Mouse (Mus musculus) C2C12 (cell line): ENCODE results near the gene Twnk. TPM values are rescaled to one million over a fixed set of nuclear protein-coding genes. Genes with fewer than 3 reads are reported as not detected.

Source experiments
- H3K27me3 ChIP-seq: one replicate; pipeline ENCODE4 v1.6.1; 2011; ENCODE audit not compliant: control insufficient read depth, insufficient read depth, insufficient read length
- H3K36me3 ChIP-seq: one replicate; pipeline ENCODE4 v1.6.1; 2011; ENCODE audit not compliant: control insufficient read depth, insufficient read depth
- H3K4me3 ChIP-seq: one replicate; pipeline ENCODE4 v1.5.1; 2011; ENCODE audit warnings: mild to moderate bottlenecking, control low read depth; ENCODE audit not compliant: poor library complexity, insufficient read depth, severe bottlenecking
- H3K79me2 ChIP-seq: one replicate; pipeline ENCODE4 v1.6.1; 2011; ENCODE audit not compliant: control insufficient read depth, insufficient read depth
- H3K79me3 ChIP-seq: one replicate; pipeline ENCODE4 v1.6.1; 2011; ENCODE audit warnings: low read depth, control low read depth
- H3ac ChIP-seq: one replicate; pipeline ENCODE3; 2011; ENCODE audit warnings: low read depth; ENCODE audit not compliant: control insufficient read depth, insufficient read length
- CEBPB ChIP-seq: IDR thresholded peaks from one replicate; pipeline ENCODE4 v1.6.1; 2011; ENCODE audit warnings: low read depth, mild to moderate bottlenecking, control low read depth, moderate library complexity
- CTCF ChIP-seq: IDR thresholded peaks from one replicate; pipeline ENCODE4 v1.5.1; 2011; ENCODE audit not compliant: control insufficient read depth, insufficient read depth, insufficient read length
- FOSL1 ChIP-seq: IDR thresholded peaks from one replicate; pipeline ENCODE4 v1.8.0; 2011; ENCODE audit warnings: mild to moderate bottlenecking, low read length; ENCODE audit not compliant: poor library complexity, insufficient read depth, severe bottlenecking
- MAX ChIP-seq: IDR thresholded peaks from one replicate; pipeline ENCODE4 v1.6.1; 2011; ENCODE audit warnings: mild to moderate bottlenecking, control low read depth
- MYOD1 ChIP-seq: IDR thresholded peaks from one replicate; pipeline ENCODE4 v1.6.1; 2011; ENCODE audit warnings: low read depth; ENCODE audit not compliant: control insufficient read depth, insufficient read length
- MYOG ChIP-seq: IDR thresholded peaks from one replicate; pipeline ENCODE4 v1.6.1; 2011; ENCODE audit not compliant: control insufficient read depth, insufficient read length; ENCODE audit errors: extremely low read depth
- USF1 ChIP-seq: IDR thresholded peaks from one replicate; pipeline ENCODE4 v1.6.1; 2011; ENCODE audit warnings: low read depth, mild to moderate bottlenecking, control low read depth, moderate library complexity
- polyA plus RNA-seq: library from polyadenylated mRNA; unstranded; fragments of >200 nt; fragmentation: generic; extraction: Trizol; gene quantifications from one replicate; pipeline ENCODE4 v1.2.1, GENCODE M21; 2012; ENCODE audit warnings: missing spikeins

Gene Twnk
- polyA plus RNA-seq, 1 experiment: 12.1 TPM

DNA sequence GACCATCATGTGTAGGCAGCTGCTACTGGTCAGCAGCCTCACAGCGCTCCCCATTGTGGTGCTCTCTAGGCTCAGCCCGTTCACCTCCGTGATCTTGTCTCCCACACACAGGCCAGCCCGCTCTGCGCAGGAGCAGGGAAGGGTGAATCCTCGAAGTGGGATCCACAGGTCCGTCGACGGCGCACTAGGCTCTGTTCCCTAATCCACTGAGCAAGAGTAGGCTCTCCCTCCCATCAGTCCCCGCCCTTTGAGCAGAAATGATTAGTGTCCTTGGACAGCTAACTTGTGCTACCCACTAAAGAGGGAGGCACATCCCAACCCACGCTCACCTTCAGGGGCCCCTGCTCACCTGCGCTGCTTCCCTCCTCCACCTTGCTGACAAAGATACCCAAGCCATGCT is 34.8 kb downstream of the Twnk start:
- peaks cover 7% of the 10 kb centered on the region for H3K27me3 ChIP-seq

DNA sequence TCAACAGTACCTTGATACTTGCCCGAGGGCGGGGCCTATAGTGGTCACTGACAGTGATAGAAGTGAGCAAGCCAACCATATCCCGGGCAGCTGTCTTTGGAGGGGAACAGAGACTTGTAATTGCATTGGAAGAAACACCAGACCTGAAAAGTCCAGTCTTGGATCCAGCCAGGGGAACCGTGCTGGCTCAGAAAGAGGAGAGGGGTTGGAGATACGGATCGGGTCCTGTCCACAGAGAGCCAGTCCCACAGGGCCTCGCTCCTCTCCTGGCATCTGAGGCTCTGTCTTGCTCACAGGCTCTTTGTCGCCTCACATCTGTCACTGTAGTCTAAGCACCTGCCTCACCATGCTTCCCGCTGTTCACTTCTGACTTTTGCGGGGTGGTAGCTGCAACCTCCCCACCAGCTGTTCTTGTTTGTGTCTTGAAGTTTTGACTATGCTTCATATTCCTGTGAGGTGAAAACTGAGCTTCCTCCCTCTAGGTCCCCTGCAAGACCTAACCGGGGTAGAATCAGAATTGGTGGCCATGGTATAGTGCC is 39.0 kb downstream of the Twnk start:
- Histone ChIP-seq H3K36me3 (peaks cover 6% of the 10 kb centered on the region), H3K27me3 (peaks cover 7% of the 10 kb centered on the region), H3ac (no peak overlapping the region), H3K79me3 (peaks cover 8% of the 10 kb centered on the region), H3K79me2 (peaks cover 14% of the 10 kb centered on the region), H3K4me3 (no peak overlapping the region)
- TF ChIP-seq MYOD1: no peak
- TF ChIP-seq CEBPB: no peak
- TF ChIP-seq MYOG: no peak
- no peak for TF ChIP-seq MAX
- no peak for TF ChIP-seq CTCF
- TF ChIP-seq USF1: no peak
- no peak for TF ChIP-seq FOSL1

More for the DNA sequence above, 34.8 kb downstream of the Twnk start:
- H3K36me3 ChIP-seq: no peaks in the 10 kb centered on the region
- no peaks in the 10 kb centered on the region for H3K79me3 ChIP-seq
- H3K79me2 ChIP-seq: no peaks in the 10 kb centered on the region
- no peak overlapping the region for H3ac ChIP-seq
- H3K4me3 ChIP-seq: no peak overlapping the region
- TF ChIP-seq MAX (no peak), MYOD1 (no peak), FOSL1 (no peak), CTCF (no peak), CEBPB (no peak), MYOG (no peak), USF1 (no peak)

DNA sequence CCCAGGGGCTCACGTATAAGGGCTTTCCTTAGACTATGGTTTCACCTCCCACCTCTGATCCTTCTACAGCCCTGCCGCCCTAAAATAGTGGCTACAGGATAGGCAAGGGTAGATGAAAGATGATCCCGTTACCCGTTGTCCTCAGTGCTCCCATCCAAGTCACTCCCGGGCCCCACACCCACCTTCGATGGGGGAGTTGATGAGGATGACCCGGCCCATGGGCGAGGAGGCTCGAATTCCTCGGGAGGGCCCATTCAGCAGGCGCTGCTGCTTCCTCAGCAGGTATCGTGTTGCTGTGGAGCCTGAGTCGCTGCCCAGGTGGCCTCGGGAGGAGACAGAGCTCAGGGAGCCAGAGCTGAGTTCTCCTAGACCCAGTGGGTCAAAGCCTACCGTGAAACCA is 39.8 kb downstream of the Twnk start:
- no peak for TF ChIP-seq MYOD1
- TF ChIP-seq USF1: no peak
- no peak overlapping the region for H3ac ChIP-seq
- H3K4me3 ChIP-seq: no peak overlapping the region
- H3K27me3 ChIP-seq: peaks cover 3% of the 10 kb centered on the region
- peaks cover 10% of the 10 kb centered on the region for H3K79me3 ChIP-seq
- H3K36me3 ChIP-seq: peaks cover 13% of the 10 kb centered on the region
- H3K79me2 ChIP-seq: peaks cover 22% of the 10 kb centered on the region

DNA sequence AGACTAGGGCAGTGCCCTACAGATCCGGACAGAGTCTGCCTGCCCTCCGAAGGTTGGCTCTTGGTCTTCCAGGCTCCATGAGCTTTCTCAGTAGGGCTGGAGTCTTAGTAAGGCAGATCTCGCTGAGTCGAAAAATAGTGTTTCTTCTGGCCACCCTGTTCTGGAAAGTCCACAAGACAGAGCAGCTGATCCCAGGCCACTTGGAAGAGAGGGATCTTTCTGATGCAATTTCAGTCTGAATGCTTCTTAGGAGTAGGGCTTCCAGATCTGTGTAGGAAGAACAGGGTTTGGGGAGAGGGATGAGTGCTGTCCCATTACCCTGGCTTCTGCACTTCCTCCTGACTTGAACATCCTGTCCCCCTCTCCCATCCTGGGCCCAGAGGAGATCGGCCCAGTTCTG is 40.2 kb downstream of the Twnk start, which contains the start of gene Pdzd7:
TSS of gene Pdzd7 (minus strand) at position 67 of the 400 bp plus-strand sequence.
- Histone ChIP-seq H3K27me3 (no peaks in the 10 kb centered on the region), H3K79me3 (peaks cover 10% of the 10 kb centered on the region), H3K4me3 (peak within 1 kb of the TSS; percentile 68), H3K79me2 (peaks cover 25% of the 10 kb centered on the region), H3ac (no peak within 1 kb of the TSS), H3K36me3 (peaks cover 15% of the 10 kb centered on the region)
- no peak for TF ChIP-seq USF1
- TF ChIP-seq FOSL1: no peak
- no peak for TF ChIP-seq CEBPB
- no peak for TF ChIP-seq MAX
- no peak for TF ChIP-seq CTCF

DNA sequence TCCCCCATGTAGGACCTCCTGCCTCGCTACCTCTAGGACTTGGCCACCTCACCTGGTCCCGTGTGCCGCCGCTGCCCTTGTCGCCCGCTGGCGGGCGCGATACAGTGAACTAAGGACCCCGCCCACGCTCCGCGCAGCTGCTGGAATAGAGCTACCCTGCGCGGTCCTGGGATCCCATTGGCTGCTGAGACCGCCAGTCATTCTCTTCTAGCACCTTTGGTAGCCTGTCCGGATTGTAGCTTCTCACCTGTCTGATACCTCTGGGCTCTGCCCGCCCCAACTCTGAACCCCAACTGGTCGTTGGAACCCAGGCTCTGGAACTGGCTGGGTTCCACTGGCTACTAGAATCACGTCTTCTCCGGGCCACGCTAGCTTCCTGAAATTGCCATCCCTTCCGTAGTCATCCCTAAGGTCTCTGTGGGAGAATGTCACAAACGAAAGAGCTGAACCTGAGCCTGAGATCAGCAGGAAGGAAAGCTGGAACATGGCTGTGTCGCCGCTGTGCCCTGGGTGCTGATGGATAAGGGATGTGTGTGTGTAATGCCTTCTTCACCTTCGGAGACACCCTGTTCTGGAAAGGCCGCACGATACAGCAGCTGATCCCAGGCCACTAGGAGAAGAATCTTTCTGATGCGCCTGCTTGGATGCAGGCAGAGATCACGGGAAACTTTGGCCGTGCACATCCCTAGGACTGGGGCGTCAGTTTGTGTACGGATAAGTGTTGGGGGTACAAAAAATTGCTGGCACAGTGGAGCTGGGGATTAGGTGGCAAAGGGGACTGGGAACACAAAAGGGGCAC is 41.3 kb downstream of the Twnk start:
- Histone ChIP-seq H3ac (peak overlapping the region; percentile 73), H3K4me3 (peak overlapping the region; percentile 68), H3K36me3 (peaks cover 26% of the 10 kb centered on the region), H3K27me3 (no peaks in the 10 kb centered on the region), H3K79me3 (peaks cover 10% of the 10 kb centered on the region), H3K79me2 (peaks cover 36% of the 10 kb centered on the region)
- TF ChIP-seq MAX (no peak), USF1 (no peak), FOSL1 (no peak), MYOD1 (no peak), CEBPB (no peak), MYOG (no peak), CTCF (no peak)

DNA sequence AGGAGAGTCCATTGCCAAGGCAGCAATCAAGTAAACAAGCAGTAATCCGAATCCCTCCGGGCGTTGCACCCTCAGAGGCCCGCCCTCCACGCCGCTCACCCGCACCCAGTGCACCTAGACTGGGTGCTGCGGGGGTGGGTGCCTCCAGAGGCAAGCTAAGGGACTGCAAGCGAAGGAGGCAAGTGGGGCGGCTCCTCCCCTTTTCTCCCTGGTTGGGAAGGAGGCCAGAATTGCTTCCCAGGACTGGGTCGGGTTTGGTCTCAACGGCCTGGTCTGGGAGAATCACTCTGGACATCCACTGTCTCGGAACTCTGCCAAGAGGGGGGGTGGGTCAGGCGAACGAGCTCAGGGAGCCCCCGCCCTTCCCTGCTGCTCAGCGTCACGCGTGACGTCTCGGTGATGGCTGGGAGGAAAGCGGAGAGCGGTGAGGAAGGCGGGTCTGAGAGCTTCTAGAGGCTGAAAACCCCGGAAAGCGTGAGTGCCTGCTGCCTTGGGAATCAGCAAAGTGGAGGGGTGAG is 42.0 kb downstream of the Twnk start, which contains the start of gene Sfxn3:
TSS of gene Sfxn3 (plus strand) at position 87 of the 518 bp plus-strand sequence.
- peak; percentile 38 for TF ChIP-seq CTCF
- TF ChIP-seq MYOG: no peak
- TF ChIP-seq MYOD1: no peak
- TF ChIP-seq CEBPB: peak; percentile 84
- peak; percentile 13 for TF ChIP-seq MAX
- no peak for TF ChIP-seq FOSL1
- Histone ChIP-seq H3K79me2 (peaks cover 36% of the 10 kb centered on the region), H3K79me3 (peaks cover 10% of the 10 kb centered on the region), H3ac (peak within 1 kb of the TSS; percentile 75), H3K27me3 (no peaks in the 10 kb centered on the region), H3K36me3 (peaks cover 29% of the 10 kb centered on the region), H3K4me3 (peak within 1 kb of the TSS; percentile 68)
